Mouse (Mus musculus): ENCODE data around the gene Hecw2.

GRCm38 (mm10) chr1:54187579-54187978, 7.4 kb downstream of the Hecw2 start:
- TF ChIP-seq CTCF (IDR thresholded peaks at IDR 0.05) (no peak), EP300 (IDR thresholded peaks at IDR 0.05; ENCODE audit: insufficient read depth, low read depth, low read length) (no peak), POLR2A (IDR thresholded peaks at IDR 0.05; ENCODE audit: insufficient read depth, low read depth, low read length) (no peak)
